Mouse (Mus musculus) brain, embryonic 14.5 days (tissue): Measurements from ENCODE around the gene Perp. TPM values are rescaled to one million over a fixed set of nuclear protein-coding genes. Genes with fewer than 3 reads are reported as not detected.

Experiments used
- DNase-seq: peaks from one replicate; pipeline ENCODE4 v3.0.0-alpha.2; 2011; ENCODE audit warnings: low read depth
- CTCF ChIP-seq: fragments of 200-500 bp; IDR thresholded peaks from 2 replicates; pipeline ENCODE4 v1.5.1; 2012; ENCODE audit warnings: inconsistent platforms, mild to moderate bottlenecking, moderate library complexity, borderline replicate concordance; ENCODE audit not compliant: insufficient read depth, insufficient read length; ENCODE audit errors: extremely low read depth
- POLR2A ChIP-seq: fragments of 200-500 bp; IDR thresholded peaks from 2 replicates; pipeline ENCODE4 v1.6.1; 2012; ENCODE audit warnings: mild to moderate bottlenecking, inconsistent platforms, borderline replicate concordance; ENCODE audit not compliant: poor library complexity, insufficient read depth, insufficient read length, severe bottlenecking; ENCODE audit errors: extremely low read depth
- polyA plus RNA-seq: library from polyadenylated mRNA; depleted of rRNA; stranded (reverse); fragments of >200 nt; gene quantifications from 2 replicates; pipeline ENCODE4 v1.2.3, GENCODE M21; 2012; rRNA removed

The Perp gene
- 12.8 and 16.5 TPM in 2 replicates for polyA plus RNA-seq

DNA sequence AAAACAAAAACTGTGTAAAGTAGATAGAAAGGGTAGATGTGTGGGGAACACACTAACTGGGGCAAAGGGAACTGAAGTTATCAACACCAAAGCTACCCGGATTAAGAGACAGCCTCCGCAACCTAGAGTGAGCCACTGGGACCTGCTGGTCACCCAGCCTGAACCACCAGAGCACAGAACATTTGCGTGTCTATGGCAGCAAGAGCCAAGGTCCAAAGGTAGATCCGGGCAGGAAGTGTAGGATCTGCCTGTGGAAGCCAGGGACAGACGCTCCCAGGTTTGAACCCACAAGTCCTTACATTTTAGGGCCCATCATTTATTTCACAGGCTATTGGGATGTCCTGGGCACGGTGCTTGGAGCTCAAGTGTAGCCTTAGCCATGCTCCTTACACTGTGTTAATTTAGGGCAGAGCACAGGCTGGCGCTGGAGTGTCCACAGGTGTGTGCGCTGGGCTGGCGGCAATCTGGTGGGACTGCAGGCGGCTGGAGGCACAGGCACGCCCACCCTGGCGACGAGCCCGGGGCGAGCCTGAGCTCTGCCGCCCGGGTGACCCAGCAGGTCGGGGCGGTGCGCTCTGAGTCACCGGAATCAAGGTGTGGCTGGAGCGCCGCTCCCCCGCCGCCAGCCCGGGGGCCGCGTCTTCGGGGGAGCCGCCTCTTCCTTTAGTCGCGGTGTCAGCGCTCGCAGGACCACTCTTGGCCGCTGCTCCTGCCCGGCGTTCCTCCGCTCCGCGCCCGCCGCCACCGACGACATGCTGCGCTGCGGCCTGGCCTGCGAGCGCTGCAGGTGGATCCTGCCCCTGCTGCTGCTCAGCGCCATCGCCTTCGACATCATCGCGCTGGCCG, at the start of gene Perp:
Perp (plus strand) TSS at position 580 of the 846 bp plus-strand sequence.
- TF ChIP-seq CTCF (no peak), POLR2A (no peak)

DNA sequence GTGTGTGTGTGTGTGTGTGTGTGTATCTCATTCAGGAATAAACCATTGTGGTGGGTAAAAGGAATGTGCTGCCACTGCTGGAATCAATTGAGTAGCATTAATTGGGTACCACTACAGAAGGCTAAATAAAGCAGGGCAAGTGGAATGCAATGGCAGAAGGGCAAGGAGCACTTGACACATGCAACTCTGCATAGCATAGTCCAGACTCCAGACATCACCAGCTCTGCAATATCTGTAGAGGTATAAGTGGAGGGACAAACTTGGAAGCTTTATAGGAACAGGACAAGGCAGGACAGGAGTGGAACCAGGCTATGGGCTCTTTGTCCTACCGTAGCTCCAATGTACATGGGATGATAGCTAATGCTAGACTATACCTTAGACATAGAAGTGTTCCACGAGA, 33.1 kb upstream of the Perp start:
- TF ChIP-seq CTCF, result no peak
- no peak for TF ChIP-seq POLR2A
- DNase-seq, result no peak

More for the DNA sequence above, at the start of gene Perp:
- peak; percentile 64 for DNase-seq

GRCm38 (mm10) chr10:18816560-18816959, 28.3 kb upstream of the Perp start:
- DNase-seq, result peak; percentile 87
- no peak for TF ChIP-seq POLR2A
- TF ChIP-seq CTCF, result no peak

GRCm38 (mm10) chr10:18825143-18825542, 19.7 kb upstream of the Perp start:
- DNase-seq, result no peak
- no peak for TF ChIP-seq POLR2A
- no peak for TF ChIP-seq CTCF

DNA sequence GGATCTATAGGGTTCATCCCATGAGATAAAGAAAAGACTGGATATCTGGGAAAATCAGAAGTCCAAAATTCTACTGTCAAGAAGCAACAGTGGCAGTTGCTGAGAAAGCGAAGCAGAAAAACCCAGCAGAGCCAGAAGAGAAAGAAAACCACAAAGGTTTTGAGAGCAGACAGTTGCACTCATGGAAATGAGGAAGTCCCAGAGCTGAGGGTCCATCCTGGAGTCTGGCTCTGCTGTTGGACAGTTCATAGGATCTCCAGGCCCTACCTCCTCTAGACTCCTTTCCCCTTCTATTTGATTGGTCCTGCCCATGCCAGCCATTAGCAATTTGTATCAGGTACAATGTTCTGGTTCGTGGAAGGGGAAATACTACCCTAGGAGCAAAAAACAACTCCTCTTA, 18.7 kb upstream of the Perp start:
- TF ChIP-seq CTCF, result no peak
- TF ChIP-seq POLR2A, result no peak
- DNase-seq, result no peak

DNA sequence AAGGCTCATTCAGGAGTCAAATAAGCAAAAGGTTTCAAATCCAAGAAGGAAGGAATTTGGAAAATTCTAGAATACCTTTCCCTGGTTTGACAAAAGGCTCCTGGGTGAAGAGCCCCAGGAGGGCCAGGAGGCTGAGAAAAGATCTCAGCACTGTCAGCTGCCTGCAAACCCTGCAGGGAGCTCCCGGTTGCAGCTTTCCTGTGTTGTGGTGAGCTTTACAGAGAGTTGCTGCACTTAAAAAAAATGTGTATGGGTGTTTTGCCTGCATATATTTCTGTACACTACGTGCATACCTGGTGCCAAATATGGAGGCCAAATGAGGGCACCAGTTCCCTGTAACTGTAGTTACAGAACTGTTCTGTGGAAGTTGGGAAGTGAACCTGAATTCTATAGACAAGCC, 16.9 kb upstream of the Perp start:
- TF ChIP-seq CTCF (no peak), POLR2A (no peak)

GRCm38 (mm10) chr10:18830359-18830758, 14.5 kb upstream of the Perp start:
- DNase-seq, result no peak
- TF ChIP-seq POLR2A, result no peak
- no peak for TF ChIP-seq CTCF

More for the DNA sequence above, 16.9 kb upstream of the Perp start:
- no peak for DNase-seq

- TF ChIP-seq CTCF, result no peak
- TF ChIP-seq POLR2A, result no peak
- no peak for DNase-seq
Observed at GRCm38 (mm10) chr10:18831823-18832222, 13.0 kb upstream of the Perp start.

- no peak for TF ChIP-seq POLR2A
- TF ChIP-seq CTCF, result no peak
- DNase-seq, result no peak
Observed at GRCm38 (mm10) chr10:18834389-18834788, 10.4 kb upstream of the Perp start.

GRCm38 (mm10) chr10:18835684-18836479, 8.9 kb upstream of the Perp start:
- peak; percentile 58 for DNase-seq
- no peak for TF ChIP-seq POLR2A
- TF ChIP-seq CTCF, result peak; percentile 53

GRCm38 (mm10) chr10:18839530-18839929, 5.3 kb upstream of the Perp start:
- DNase-seq, result no peak
- TF ChIP-seq POLR2A, result no peak

DNA sequence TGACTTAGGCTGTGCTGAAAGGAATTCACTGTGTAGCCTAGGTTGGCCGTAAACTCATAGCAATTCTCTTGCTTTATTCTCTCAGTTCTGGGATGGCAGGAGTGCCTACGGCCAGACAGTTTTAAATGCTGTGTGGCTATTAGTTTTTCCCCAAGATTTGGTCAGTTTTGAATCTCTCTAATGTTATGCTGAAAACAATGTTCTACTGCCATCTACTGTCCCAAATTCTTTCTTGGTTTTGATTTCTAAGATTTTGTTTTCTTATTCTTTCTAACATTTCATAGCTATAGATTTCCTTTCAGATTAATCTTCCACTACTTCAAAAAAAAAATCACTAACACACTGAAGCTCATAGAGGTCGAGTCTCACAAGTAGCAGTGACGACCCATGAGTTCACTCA, 4.1 kb upstream of the Perp start:
- no peak for TF ChIP-seq POLR2A
- 0 out of 2 replicates have a peak, but pooled peaks have one; percentile 5 for TF ChIP-seq CTCF
- peak; percentile 31 for DNase-seq

GRCm38 (mm10) chr10:18845287-18845662, 455 bp downstream of the Perp start:
- no peak for DNase-seq
- TF ChIP-seq POLR2A, result no peak
- no peak for TF ChIP-seq CTCF
